ENCODE assay signal across 10 mouse cellular contexts in the genomic region with DNA sequence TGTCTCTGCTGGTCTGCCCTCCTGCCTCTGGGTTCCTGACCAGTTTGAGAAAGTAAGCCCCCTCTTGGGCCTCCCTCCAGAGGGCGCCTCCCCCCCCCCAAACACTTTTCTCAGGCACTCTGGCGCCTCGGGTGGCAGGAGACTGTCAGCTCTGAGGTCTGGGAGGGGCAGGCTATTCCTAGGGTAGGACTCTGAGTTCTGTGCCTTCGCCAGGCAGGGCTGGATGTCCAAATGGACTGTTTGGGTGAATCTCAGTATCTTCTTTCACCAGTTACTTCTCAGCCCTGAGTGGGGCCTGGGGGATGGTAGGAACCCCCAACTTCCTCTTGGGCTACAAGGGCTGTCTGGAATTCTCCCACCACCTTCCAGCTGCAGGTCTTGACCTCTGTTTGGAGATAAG. TPM values are rescaled to one million over a fixed set of nuclear protein-coding genes. Genes with fewer than 3 reads are reported as not detected.
A peak's percentile ranks its signal among the peaks of the same experiment; 100 is the strongest.
DNase-seq lines count a peak whose midpoint lies in the region; ATAC-seq and TF ChIP-seq lines count a peak whose summit lies in the region.
"Had no signal": no experiment of that assay in that cellular context is flagged by ENCODE, and none has a peak within 500 bp of the region (broad histone marks: within the 10 kb centered on the region; RNA-seq: fewer than 3 reads in every experiment).

No protein-coding gene starts in this region.

- no peaks in the 10 kb centered on the region for H3K9me3 ChIP-seq in lung, postnatal 0 days (ENCODE audit: low read length)
- no peaks in the 10 kb centered on the region for H3K9me3 ChIP-seq in limb, embryonic 15.5 days

- H3K4me2 ChIP-seq in lung, postnatal 0 days (replicated peaks; ENCODE audit: low read depth, low read length), result no peak overlapping the region
- H3K4me2 ChIP-seq in limb, embryonic 15.5 days, result no peak overlapping the region

- no peak for TF ChIP-seq EP300 in heart, adult 2 months (IDR thresholded peaks at IDR 0.05; ENCODE audit: insufficient read depth, low read depth, low read length)
- TF ChIP-seq EP300 in lung, postnatal 0 days (IDR thresholded peaks at IDR 0.05), result no peak

- peak; percentile 29; the same call in 1 of the 2 replicates for ATAC-seq in lung, postnatal 0 days
- 0 out of 2 replicates have a peak, but pooled peaks have one; percentile 7 for ATAC-seq in limb, embryonic 15.5 days (ENCODE audit: insufficient number of reproducible peaks, low FRiP score, low TSS enrichment, low read depth)
- no peak for ATAC-seq in erythroid progenitor cell, adult 5-6 weeks (replicated peaks; ENCODE audit: low FRiP score, poor library complexity, severe bottlenecking)

- no peak overlapping the region for H3K9ac ChIP-seq in heart, adult 2 months (ENCODE audit: low read depth, low read length)
- no peak overlapping the region for H3K9ac ChIP-seq in lung, postnatal 0 days (replicated peaks; ENCODE audit: low read depth)
- H3K9ac ChIP-seq in limb, embryonic 15.5 days, result no peak overlapping the region

- WGBS in heart, adult 2 months, result 26% methylated on average over 4 of the region's 4 CpGs
- 26% methylated on average over 3 of the region's 4 CpGs for WGBS in lung, postnatal 0 days
- WGBS in limb, embryonic 15.5 days, result 26% methylated on average over 3 of the region's 4 CpGs

- no peaks in the 10 kb centered on the region for H3K36me3 ChIP-seq in heart, adult 2 months (ENCODE audit: control insufficient read depth, insufficient read depth, low read length)
- H3K36me3 ChIP-seq in lung, postnatal 0 days (ENCODE audit: insufficient read depth, low read length), result no peaks in the 10 kb centered on the region
- no peaks in the 10 kb centered on the region for H3K36me3 ChIP-seq in limb, embryonic 15.5 days

- no peak overlapping the region for H3K27ac ChIP-seq in heart, adult 2 months
- no peak overlapping the region for H3K27ac ChIP-seq in lung, postnatal 0 days (ENCODE audit: low read length)
- no peak overlapping the region for H3K27ac ChIP-seq in limb, embryonic 15.5 days

- H3K79me2 ChIP-seq in heart, adult 2 months (replicated peaks; ENCODE audit: control insufficient read depth, insufficient read depth, low read length), result no peaks in the 10 kb centered on the region

- H3K4me1 ChIP-seq in heart, adult 2 months (ENCODE audit: control insufficient read depth, insufficient read depth, low read length), result peaks cover 5% of the 10 kb centered on the region
- H3K4me1 ChIP-seq in lung, postnatal 0 days (ENCODE audit: insufficient read depth, low read depth, low read length), result no peaks in the 10 kb centered on the region
- peaks cover 42% of the 10 kb centered on the region for H3K4me1 ChIP-seq in limb, embryonic 15.5 days

- intact Hi-C loops in heart, adult 2 months (cut with DNase I), result loop anchor here (2.0 kb wide), 1 partner anchor 29 kb away; no protein-coding TSS in a partner anchor
- intact Hi-C loops in heart, postnatal 25 days (cut with DNase I), result loop anchor here (5.0 kb wide), 1 partner anchor 34 kb away; a partner anchor contains a TSS

- H3K27me3 ChIP-seq in heart, adult 2 months (ENCODE audit: control insufficient read depth, insufficient read depth, low read length), result no peaks in the 10 kb centered on the region
- H3K27me3 ChIP-seq in lung, postnatal 0 days (replicated peaks; ENCODE audit: insufficient read depth, low read length), result no peaks in the 10 kb centered on the region
- H3K27me3 ChIP-seq in limb, embryonic 15.5 days, result no peaks in the 10 kb centered on the region

- DNase-seq in heart, adult 2 months, result no peak
- no peak for DNase-seq in heart, postnatal 25 days (ENCODE audit: low spot score)
- DNase-seq in lung, postnatal 0 days (ENCODE audit: low spot score), result peak; percentile 37
- DNase-seq in lung, postnatal 25 days (ENCODE audit: low spot score), result no peak
- DNase-seq in embryo, embryonic 10.5 days (ENCODE audit: low spot score), result peak; percentile 77
- DNase-seq in cerebellum, postnatal 14 days, result no peak
- DNase-seq: cerebellum, adult 18-20 months had no signal

- TF ChIP-seq POLR2A in heart, adult 2 months (IDR thresholded peaks at IDR 0.05; ENCODE audit: insufficient read depth, low read depth, low read length), result no peak

- H3K4me3 ChIP-seq in heart, adult 2 months, result no peak overlapping the region
- H3K4me3 ChIP-seq in lung, postnatal 0 days (ENCODE audit: low read depth, low read length), result no peak overlapping the region
- no peak overlapping the region for H3K4me3 ChIP-seq in limb, embryonic 15.5 days

- TF ChIP-seq CTCF in heart, adult 2 months (IDR thresholded peaks at IDR 0.05), result peak; percentile 46
- peak; percentile 63 for TF ChIP-seq CTCF in lung, postnatal 0 days (IDR thresholded peaks at IDR 0.05)

RNA-seq across cellular contexts. Expression of a gene that starts 16.9 kb away (rescaled TPM):
- total RNA-seq in heart, adult 2 months (2021), result 10 to 100 TPM; 21.0 to 24.3 TPM
- 12.1 and 12.8 TPM in 2 replicates for polyA plus RNA-seq in heart, adult 2 months (2012; rRNA removed)
- 10 to 100 TPM; 20.1 to 25.9 TPM for total RNA-seq in heart, postnatal 25 days (2021)
- 9.5 and 9.9 TPM in 2 replicates for polyA plus RNA-seq in lung, postnatal 0 days (2015; fragmentation: Nextera tagmentation; extraction: Ambion mirVana)
- 6.8 and 7.3 TPM in 2 replicates for polyA plus RNA-seq in limb, embryonic 15.5 days (2015; fragmentation: Nextera tagmentation; extraction: Ambion mirVana)
- total RNA-seq in erythroid progenitor cell, adult 5-6 weeks (2015; ENCODE audit: low replicate concordance), result 134 and 153 TPM in 2 replicates
- total RNA-seq in erythroid progenitor cell, adult 5-6 weeks (2017; ENCODE audit: low replicate concordance), result 105 and 130 TPM in 2 replicates

RNA-seq across cellular contexts. Expression of a gene that starts 34.1 kb away (rescaled TPM):
- not detected for total RNA-seq in heart, adult 2 months (2021)
- polyA plus RNA-seq in heart, adult 2 months (2012; rRNA removed), result 1.0 TPM in 1 of 2 replicates, not detected in the other
- not detected for total RNA-seq in heart, postnatal 25 days (2021)
- polyA plus RNA-seq in lung, postnatal 0 days (2015; fragmentation: Nextera tagmentation; extraction: Ambion mirVana), result 3.9 and 6.5 TPM in 2 replicates
- polyA plus RNA-seq in limb, embryonic 15.5 days (2015; fragmentation: Nextera tagmentation; extraction: Ambion mirVana), result not detected in 2 replicates
- total RNA-seq in erythroid progenitor cell, adult 5-6 weeks (2015; ENCODE audit: low replicate concordance), result not detected in 2 replicates
- not detected in 2 replicates for total RNA-seq in erythroid progenitor cell, adult 5-6 weeks (2017; ENCODE audit: low replicate concordance)
- total RNA-seq: megakaryocyte-erythroid progenitor cell, adult 5-6 weeks had no signal

Comparison
In these comparisons a context has a peak if more than half of its experiments do, and no peak if none do; other contexts are left out.
1. DNase-seq: peak in lung, postnatal 0 days (single experiment) and embryo, embryonic 10.5 days (single experiment); none in heart, adult 2 months (0 of 2), heart, postnatal 25 days (single experiment), lung, postnatal 25 days (single experiment) and cerebellum, postnatal 14 days (0 of 2).